Mouse (Mus musculus): ENCODE measurements at regions not wholly inside any gene's neighbourhood (a gene's known extent, or its start where the extent isn't known, plus 50 kb on each side); places are given as distances from the start of the nearest gene placed in this dataset.

- DNase-seq (ENCODE audit: low spot score in 2 of 2) = no peak
- intact Hi-C loops (cut with DNase I) = no loop called here
These were observed 169.5 kb downstream of the Tmem161b start for GRCm38 (mm10) chr13:84391554-84391953.

GRCm38 (mm10) chr13:84398476-84399344 lies 176.6 kb downstream of the Tmem161b start:
- intact Hi-C loops (cut with DNase I) = no loop called here
- no peak for DNase-seq (ENCODE audit: low spot score in 2 of 2)

- peak in 1 of 2 experiments; percentile 15 for DNase-seq (ENCODE audit: low spot score in 2 of 2)
- intact Hi-C loops (cut with DNase I) = no loop called here
These were observed 177.5 kb downstream of the Tmem161b start for GRCm38 (mm10) chr13:84399345-84400170.

GRCm38 (mm10) chr13:84401006-84401405 lies 178.9 kb downstream of the Tmem161b start:
- intact Hi-C loops (cut with DNase I) = no loop called here
- no peak for DNase-seq (ENCODE audit: low spot score in 2 of 2)

GRCm38 (mm10) chr13:84404566-84405194 lies 182.6 kb downstream of the Tmem161b start:
- DNase-seq (ENCODE audit: low spot score in 2 of 2) = no peak
- intact Hi-C loops (cut with DNase I) = no loop called here

- intact Hi-C loops (cut with DNase I) = no loop called here
- no peak for DNase-seq (ENCODE audit: low spot score in 2 of 2)
These were observed 212.3 kb downstream of the Tmem161b start for GRCm38 (mm10) chr13:84434444-84434843.

GRCm38 (mm10) chr13:84437586-84438443 lies 215.7 kb downstream of the Tmem161b start:
- intact Hi-C loops (cut with DNase I) = no loop called here
- DNase-seq (ENCODE audit: low spot score in 2 of 2) = no peak

- intact Hi-C loops (cut with DNase I) = no loop called here
- DNase-seq (ENCODE audit: low spot score in 2 of 2) = no peak
These were observed 216.3 kb downstream of the Tmem161b start for GRCm38 (mm10) chr13:84438444-84438766.

- intact Hi-C loops (cut with DNase I) = no loop called here
- no peak for DNase-seq (ENCODE audit: low spot score in 2 of 2)
These were observed 226.4 kb downstream of the Tmem161b start for GRCm38 (mm10) chr13:84448514-84448913.

GRCm38 (mm10) chr13:84449001-84449551 lies 227.0 kb downstream of the Tmem161b start:
- DNase-seq (ENCODE audit: low spot score in 2 of 2) = peak; percentile 50 to 52
- intact Hi-C loops (cut with DNase I) = no loop called here
